Mouse (Mus musculus) brown adipose tissue, adult 24 weeks (tissue): ENCODE data around the gene Kif19a. TPM values are rescaled to one million over a fixed set of nuclear protein-coding genes. Genes with fewer than 3 reads are reported as not detected.

ENCODE experiments used
- H3K27ac ChIP-seq: fragments of 200-500 bp; replicated peaks from 2 replicates; pipeline ENCODE4 v1.5.1; 2012; ENCODE audit warnings: low read depth, mild to moderate bottlenecking, low read length
- H3K4me1 ChIP-seq: fragments of 200-500 bp; 2 replicates; pipeline ENCODE4 v1.6.1; 2012; ENCODE audit warnings: low read length, mixed read lengths; ENCODE audit not compliant: control insufficient read depth, insufficient read depth, insufficient read length
- H3K4me3 ChIP-seq: fragments of 200-500 bp; 2 replicates; pipeline ENCODE4 v1.5.1; 2012; ENCODE audit warnings: low read depth, mild to moderate bottlenecking, low read length, moderate library complexity; ENCODE audit not compliant: insufficient read depth
- polyA plus RNA-seq: library from polyadenylated mRNA; stranded (reverse); fragments of >200 nt; gene quantifications from 2 replicates; pipeline ENCODE4 v1.2.4, GENCODE M21; 2012; ENCODE audit not compliant: missing spikeins, insufficient read depth, insufficient read length

The Kif19a gene
- polyA plus RNA-seq, 1 experiment = 0.99 TPM

GRCm38 (mm10) chr11:114833166-114833565 lies 68.0 kb downstream of the Kif19a start:
- Histone ChIP-seq H3K4me3 (no peak overlapping the region), H3K4me1 (0 out of 2 replicates have a peak, but pooled peaks cover 2% of the 10 kb centered on the region), H3K27ac (no peak overlapping the region)

Other genes with a start within 250 kb of the Kif19a start
- gene Rpl38, start 96.9 kb upstream of the Kif19a start, polyA plus RNA-seq = 1,001 and 1,648 TPM in 2 replicates
- 9.8 and 12.4 TPM in 2 replicates for gene Ttyh2, start 90.0 kb upstream of the Kif19a start, polyA plus RNA-seq
- gene Dnaic2, start 38.0 kb upstream of the Kif19a start, polyA plus RNA-seq = not detected in 2 replicates
- not detected in 2 replicates for gene Btbd17, start 30.6 kb downstream of the Kif19a start, polyA plus RNA-seq
- not detected in 2 replicates for gene Gpr142, start 33.5 kb downstream of the Kif19a start, polyA plus RNA-seq
- 5.4 and 8.4 TPM in 2 replicates for gene Gprc5c, start 85.8 kb downstream of the Kif19a start, polyA plus RNA-seq
- 0.58 and 1.1 TPM in 2 replicates for gene Cd300a, start 124.7 kb downstream of the Kif19a start, polyA plus RNA-seq
- gene Cd300lb, start 169.0 kb downstream of the Kif19a start, polyA plus RNA-seq = 0.58 and 1.1 TPM in 2 replicates
- not detected in 2 replicates for gene Cd300c, start 203.8 kb downstream of the Kif19a start, polyA plus RNA-seq
- 2.3 and 6.2 TPM in 2 replicates for gene Cd300ld, start 224.5 kb downstream of the Kif19a start, polyA plus RNA-seq
- 1.7 and 2.1 TPM in 2 replicates for gene Cd300c2, start 236.5 kb downstream of the Kif19a start, polyA plus RNA-seq